Mouse (Mus musculus) forebrain, embryonic 11.5 days (tissue): ENCODE measurements around the gene Olfr1044. TPM values are rescaled to one million over a fixed set of nuclear protein-coding genes. Genes with fewer than 3 reads are reported as not detected.

Experiments used
- ATAC-seq: fragments of 200-750 bp; cut with Nextera tagmentation; replicated peaks from 2 replicates; pipeline ENCODE4 v1.8.0; 2017; ENCODE audit warnings: moderate TSS enrichment; ENCODE audit not compliant: low FRiP score
- DNase-seq: peaks from one replicate; pipeline ENCODE4 v3.0.0-alpha.2; 2017; ENCODE audit warnings: low spot score
- H3K27ac ChIP-seq: fragments of 300-500 bp; sonication (generic); 2 replicates; pipeline ENCODE4 v1.5.1; 2014; ENCODE audit warnings: low read depth, low read length
- H3K27me3 ChIP-seq: fragments of 300-500 bp; sonication (generic); 2 replicates; pipeline ENCODE4 v1.6.1; 2014; ENCODE audit warnings: mild to moderate bottlenecking, low read length, mixed read lengths; ENCODE audit not compliant: control insufficient read depth, insufficient read depth
- H3K36me3 ChIP-seq: fragments of 300-500 bp; sonication (generic); 2 replicates; pipeline ENCODE4 v1.6.1; 2014; ENCODE audit warnings: mild to moderate bottlenecking, low read length, moderate library complexity, mixed read lengths; ENCODE audit not compliant: control insufficient read depth, insufficient read depth
- H3K4me1 ChIP-seq: fragments of 300-500 bp; sonication (generic); replicated peaks from 2 replicates; pipeline ENCODE4 v1.6.1; 2014; ENCODE audit warnings: low read length, mixed read lengths; ENCODE audit not compliant: control insufficient read depth, insufficient read depth
- H3K4me2 ChIP-seq: fragments of 300-500 bp; sonication (generic); 2 replicates; pipeline ENCODE4 v1.6.1; 2014; ENCODE audit warnings: low read depth, mild to moderate bottlenecking, low read length, moderate library complexity, mixed read lengths; ENCODE audit not compliant: severe bottlenecking
- H3K4me3 ChIP-seq: fragments of 300-500 bp; sonication (generic); 2 replicates; pipeline ENCODE4 v1.5.1; 2014; ENCODE audit warnings: low read depth, low read length
- H3K9ac ChIP-seq: fragments of 300-500 bp; sonication (generic); 2 replicates; pipeline ENCODE4 v1.6.1; 2014; ENCODE audit warnings: low read length
- H3K9me3 ChIP-seq: fragments of 300-500 bp; sonication (generic); 2 replicates; pipeline ENCODE4 v1.6.1; 2016; ENCODE audit warnings: low read length, mixed read lengths; ENCODE audit not compliant: control insufficient read depth
- WGBS: fragments of 180-500 bp; shearing (Covaris S2); extraction: QIAGEN DNeasy Blood & Tissue Kit; methylation state at CpG from one replicate; pipeline ENCODE4 v1.1.7; 2014; 5-methylcytosine and 5-hydroxymethylcytosine counted together
- polyA plus RNA-seq: library from polyadenylated mRNA; unstranded; fragments of >200 nt; fragmentation: Nextera tagmentation; extraction: Ambion mirVana; gene quantifications from 2 replicates; pipeline ENCODE4 v1.2.1, GENCODE M21; 2014

Olfr1044 gene
- polyA plus RNA-seq, 1 experiment from 2014 or later: not detected

GRCm38 (mm10) chr2:86146632-86147031 is 31.0 kb downstream of the Olfr1044 start, which contains the start of gene Olfr1040:
Gene Olfr1040 (minus strand): TSS chr2:86146732.
- 83% methylated on average over 1 of the region's 1 CpGs for WGBS
- ATAC-seq: no peak

GRCm38 (mm10) chr2:86135828-86136227 is 41.8 kb downstream of the Olfr1044 start, which contains the start of gene Olfr1039:
Gene Olfr1039 (minus strand): TSS chr2:86135928.
- ATAC-seq (no peak), DNase-seq (no peak)
- Histone ChIP-seq H3K4me3 (no peak within 1 kb of the TSS), H3K4me1 (no peaks in the 10 kb centered on the region), H3K9ac (no peak within 1 kb of the TSS), H3K36me3 (no peaks in the 10 kb centered on the region), H3K4me2 (no peak within 1 kb of the TSS), H3K27ac (no peak within 1 kb of the TSS), H3K9me3 (no peaks in the 10 kb centered on the region), H3K27me3 (no peaks in the 10 kb centered on the region)
- 98% methylated on average over 1 of the region's 1 CpGs for WGBS

More at GRCm38 (mm10) chr2:86146632-86147031, 31.0 kb downstream of the Olfr1044 start, which contains the start of gene Olfr1040:
- H3K9me3 ChIP-seq: no peaks in the 10 kb centered on the region
- H3K27ac ChIP-seq: no peak within 1 kb of the TSS
- no peaks in the 10 kb centered on the region for H3K36me3 ChIP-seq
- H3K4me1 ChIP-seq: no peaks in the 10 kb centered on the region
- H3K9ac ChIP-seq: no peak within 1 kb of the TSS
- no peaks in the 10 kb centered on the region for H3K27me3 ChIP-seq
- no peak within 1 kb of the TSS for H3K4me2 ChIP-seq
- DNase-seq: no peak
- H3K4me3 ChIP-seq: no peak within 1 kb of the TSS

Other genes with a start within 250 kb of the Olfr1044 start
- gene Olfr1028, start 227.4 kb downstream of the Olfr1044 start, polyA plus RNA-seq: not detected in 2 replicates
- not detected in 2 replicates for gene Olfr1029, start 203.9 kb downstream of the Olfr1044 start, polyA plus RNA-seq
- not detected in 2 replicates for gene Olfr1030, start 198.5 kb downstream of the Olfr1044 start, polyA plus RNA-seq
- not detected in 2 replicates for gene Olfr1031, start 187.5 kb downstream of the Olfr1044 start, polyA plus RNA-seq
- gene Olfr1032, start 172.3 kb downstream of the Olfr1044 start, polyA plus RNA-seq: not detected in 2 replicates
- gene Olfr1033, start 157.2 kb downstream of the Olfr1044 start, polyA plus RNA-seq: not detected in 2 replicates
- gene Olfr1034, start 132.0 kb downstream of the Olfr1044 start, polyA plus RNA-seq: not detected in 2 replicates
- not detected in 2 replicates for gene Olfr1036, start 103.8 kb downstream of the Olfr1044 start, polyA plus RNA-seq
- gene Olfr1037, start 90.4 kb downstream of the Olfr1044 start, polyA plus RNA-seq: not detected in 2 replicates
- gene Olfr1039, start 41.9 kb downstream of the Olfr1044 start, polyA plus RNA-seq: not detected in 2 replicates
- not detected in 2 replicates for gene Olfr1040, start 31.1 kb downstream of the Olfr1044 start, polyA plus RNA-seq
- not detected in 2 replicates for gene Olfr1042, start 16.0 kb downstream of the Olfr1044 start, polyA plus RNA-seq
- gene Olfr1043, start 10.3 kb downstream of the Olfr1044 start, polyA plus RNA-seq: not detected in 2 replicates
- not detected in 2 replicates for gene Olfr52, start 7.9 kb upstream of the Olfr1044 start, polyA plus RNA-seq
- gene Olfr1045, start 25.2 kb upstream of the Olfr1044 start, polyA plus RNA-seq: not detected in 2 replicates
- gene Olfr1046, start 41.5 kb upstream of the Olfr1044 start, polyA plus RNA-seq: not detected in 2 replicates
- not detected in 2 replicates for gene Olfr1047, start 53.6 kb upstream of the Olfr1044 start, polyA plus RNA-seq
- not detected in 2 replicates for gene Olfr1048, start 62.5 kb upstream of the Olfr1044 start, polyA plus RNA-seq
- gene Olfr1049, start 80.5 kb upstream of the Olfr1044 start, polyA plus RNA-seq: not detected in 2 replicates
- gene Olfr1051, start 101.3 kb upstream of the Olfr1044 start, polyA plus RNA-seq: not detected in 2 replicates
- gene Olfr1052, start 114.6 kb upstream of the Olfr1044 start, polyA plus RNA-seq: not detected in 2 replicates
- gene Olfr1053, start 137.5 kb upstream of the Olfr1044 start, polyA plus RNA-seq: not detected in 2 replicates
- not detected in 2 replicates for gene Olfr1054, start 157.6 kb upstream of the Olfr1044 start, polyA plus RNA-seq
- gene Olfr1055, start 172.5 kb upstream of the Olfr1044 start, polyA plus RNA-seq: not detected in 2 replicates
- not detected in 2 replicates for gene Olfr1056, start 184.6 kb upstream of the Olfr1044 start, polyA plus RNA-seq
- not detected in 2 replicates for gene Olfr1057, start 200.6 kb upstream of the Olfr1044 start, polyA plus RNA-seq
- not detected in 2 replicates for gene Olfr1058, start 210.7 kb upstream of the Olfr1044 start, polyA plus RNA-seq
- not detected in 2 replicates for gene Olfr1061, start 236.2 kb upstream of the Olfr1044 start, polyA plus RNA-seq
- not detected in 2 replicates for gene Olfr1062, start 248.9 kb upstream of the Olfr1044 start, polyA plus RNA-seq